ENCODE assay signal across 9 mouse cellular contexts in genomic region chr12:69087928-69088609, GRCm38 (mm10).
DNase-seq lines count a peak whose midpoint lies in the region; ATAC-seq lines count a peak whose summit lies in the region.
"Had no signal": no experiment of that assay in that cellular context is flagged by ENCODE, and none has a peak within 500 bp of the region (broad histone marks: within the 10 kb centered on the region; RNA-seq: fewer than 3 reads in every experiment).

No protein-coding gene starts in this region.

- no peaks in the 10 kb centered on the region for H3K36me3 ChIP-seq in heart, embryonic 11.5 days (ENCODE audit: control insufficient read depth, insufficient read depth, low read length)
- H3K36me3 ChIP-seq: limb, embryonic 12.5 days had no signal

- ATAC-seq in heart, embryonic 11.5 days (replicated peaks; ENCODE audit: insufficient number of reproducible peaks, low FRiP score, low TSS enrichment), result no peak

- WGBS in heart, embryonic 11.5 days (ENCODE audit: insufficient replicate concordance), result 59% methylated on average over 9 of the region's 9 CpGs

- no peaks in the 10 kb centered on the region; the same call in 1 of the 2 replicates for H3K4me1 ChIP-seq in heart, embryonic 11.5 days (ENCODE audit: control insufficient read depth, insufficient read depth, low read length)

- H3K4me2 ChIP-seq in heart, embryonic 11.5 days, result peak overlapping the region; percentile 31; the same call in 1 of the 2 replicates
- H3K4me2 ChIP-seq: limb, embryonic 12.5 days had no signal

- no peak overlapping the region for H3K9ac ChIP-seq in heart, embryonic 11.5 days (ENCODE audit: low read depth, low read length)
- H3K9ac ChIP-seq: limb, embryonic 12.5 days had no signal

- peaks cover 3% of the 10 kb centered on the region; the same call in 1 of the 2 replicates for H3K27me3 ChIP-seq in heart, embryonic 11.5 days (ENCODE audit: control insufficient read depth, insufficient read depth, low read length)

- H3K4me3 ChIP-seq in heart, embryonic 11.5 days (ENCODE audit: low read depth, low read length), result no peak overlapping the region
- H3K4me3 ChIP-seq: limb, embryonic 12.5 days had no signal

- H3K27ac ChIP-seq in heart, embryonic 11.5 days (ENCODE audit: low read depth, low read length), result no peak overlapping the region
- H3K27ac ChIP-seq: limb, embryonic 12.5 days had no signal

- H3K9me3 ChIP-seq in heart, embryonic 11.5 days (replicated peaks; ENCODE audit: control insufficient read depth, low read length), result no peaks in the 10 kb centered on the region
- H3K9me3 ChIP-seq: limb, embryonic 12.5 days had no signal

- DNase-seq in heart, adult 11 months, result no peak
- peak; percentile 71 for DNase-seq in A20 (ENCODE audit: low read depth, low spot score)
- DNase-seq in brain, adult 2 months (ENCODE audit: low read depth, low spot score), result peak; percentile 83
- DNase-seq in frontal cortex, adult 2 months (ENCODE audit: extremely low spot score in 1 of 2, low spot score in 1 of 2), result peak; percentile 46 to 91
- peak; percentile 35 for DNase-seq in layer of hippocampus, adult 9-11 months
- DNase-seq in retina, postnatal 7 days (ENCODE audit: low read depth, low spot score), result peak; percentile 60
- DNase-seq in urinary bladder, adult 2 months (ENCODE audit: low spot score), result no peak

Comparison
In these comparisons a context has a peak if more than half of its experiments do, and no peak if none do; other contexts are left out.
1. DNase-seq: peak in A20 (single experiment), brain, adult 2 months (single experiment), frontal cortex, adult 2 months (2 of 2), layer of hippocampus, adult 9-11 months (single experiment) and retina, postnatal 7 days (single experiment); none in heart, adult 11 months (single experiment) and urinary bladder, adult 2 months (single experiment).